Mouse (Mus musculus): ENCODE measurements around the gene Mfsd4a. TPM values are rescaled to one million over a fixed set of nuclear protein-coding genes. Genes with fewer than 3 reads are reported as not detected.

Mfsd4a gene
- total RNA-seq, 2 experiments from 2014 or later = 1.2 to 1.4 TPM

DNA sequence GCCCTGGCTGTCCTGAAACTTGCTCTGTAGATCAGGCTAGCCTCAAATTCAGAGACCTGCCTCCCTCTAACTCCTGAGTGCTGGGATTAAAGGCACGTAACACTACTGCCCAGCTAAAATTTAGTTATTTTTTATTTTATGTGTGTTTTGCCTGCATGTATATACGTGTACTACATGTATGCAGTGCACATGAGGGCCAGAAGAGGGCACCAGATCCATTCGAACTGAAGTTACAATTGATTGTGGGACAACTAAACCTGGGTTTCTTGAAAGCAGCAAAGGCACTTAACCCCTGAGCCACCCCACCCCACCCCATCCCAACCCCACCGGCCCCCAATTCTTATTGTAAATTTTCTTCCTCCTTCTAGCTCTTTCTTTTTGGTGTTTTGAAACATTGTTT is 72.8 kb downstream of the Mfsd4a start:
- peak; percentile 67 to 78 for DNase-seq
- intact Hi-C loops (cut with DNase I) = loop anchor here (1.0 kb wide), 2 partner anchors 51 to 121 kb away; no protein-coding TSS in a partner anchor

DNA sequence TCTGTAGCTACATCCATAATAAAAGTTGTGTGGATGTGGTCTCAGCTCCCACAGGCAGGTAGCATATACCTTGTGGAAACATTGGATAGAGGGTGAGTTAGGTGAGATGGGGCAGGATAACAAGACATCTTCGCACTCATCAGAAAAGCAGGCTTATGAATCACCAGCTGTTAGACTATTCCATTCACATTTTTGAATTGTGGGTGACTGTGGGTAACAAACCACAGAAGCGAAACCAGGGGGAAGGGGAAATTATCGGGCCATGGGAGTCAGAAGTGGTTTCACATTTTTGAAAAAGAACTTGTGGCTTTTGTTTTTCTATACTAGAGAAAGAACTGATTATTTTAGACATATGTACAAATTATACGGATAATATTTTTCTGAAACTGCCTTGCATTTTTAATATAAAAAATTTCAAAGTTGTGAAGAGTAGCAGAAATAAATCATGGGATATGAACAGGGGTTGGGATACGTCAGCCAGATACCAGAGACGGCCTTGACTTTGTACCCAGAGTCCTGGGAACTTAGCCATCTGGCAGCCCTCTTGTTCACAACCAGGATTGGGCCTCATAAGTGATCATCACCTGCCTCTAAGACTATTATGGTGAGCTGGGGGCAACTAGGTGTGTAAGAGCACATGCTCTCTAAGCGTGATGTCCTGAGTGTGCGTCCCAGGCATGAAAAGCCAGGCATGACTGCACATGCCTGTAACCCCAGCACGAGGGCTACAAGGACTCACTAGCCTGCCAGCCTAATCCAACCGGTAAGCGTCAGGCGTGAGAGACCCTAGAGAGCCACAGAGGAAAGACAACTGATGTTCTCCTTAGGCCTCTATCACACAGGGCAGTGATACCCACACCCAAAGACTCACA is 74.5 kb downstream of the Mfsd4a start:
- no peak for DNase-seq
- intact Hi-C loops (cut with DNase I) = loop anchor here (5.0 kb wide), 2 partner anchors 164 to 244 kb away; no protein-coding TSS in a partner anchor

DNA sequence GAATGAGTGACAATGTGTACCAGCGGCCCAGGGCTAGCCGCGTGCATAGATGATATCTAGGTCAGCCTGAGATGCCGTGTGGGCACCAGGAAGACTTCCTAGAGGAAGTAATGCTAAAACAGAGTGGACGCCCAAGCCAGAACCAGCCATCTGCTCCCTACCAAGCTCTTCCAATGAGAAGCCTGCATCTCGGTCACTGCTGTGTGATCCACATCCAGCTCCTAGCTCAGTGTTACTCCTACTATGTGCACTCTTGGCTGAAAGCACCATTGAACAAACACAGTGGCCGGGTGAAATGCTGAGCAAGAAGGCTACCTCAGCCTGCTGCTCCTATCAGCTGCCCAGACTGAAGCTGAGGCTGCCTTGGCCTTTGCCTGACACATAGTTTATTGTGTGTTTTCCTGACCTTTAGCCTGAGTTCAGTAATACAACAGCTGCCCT is 75.3 kb downstream of the Mfsd4a start:
- DNase-seq = no peak
- intact Hi-C loops (cut with DNase I) = loop anchor here (5.0 kb wide), 2 partner anchors 165 to 245 kb away; no protein-coding TSS in a partner anchor

DNA sequence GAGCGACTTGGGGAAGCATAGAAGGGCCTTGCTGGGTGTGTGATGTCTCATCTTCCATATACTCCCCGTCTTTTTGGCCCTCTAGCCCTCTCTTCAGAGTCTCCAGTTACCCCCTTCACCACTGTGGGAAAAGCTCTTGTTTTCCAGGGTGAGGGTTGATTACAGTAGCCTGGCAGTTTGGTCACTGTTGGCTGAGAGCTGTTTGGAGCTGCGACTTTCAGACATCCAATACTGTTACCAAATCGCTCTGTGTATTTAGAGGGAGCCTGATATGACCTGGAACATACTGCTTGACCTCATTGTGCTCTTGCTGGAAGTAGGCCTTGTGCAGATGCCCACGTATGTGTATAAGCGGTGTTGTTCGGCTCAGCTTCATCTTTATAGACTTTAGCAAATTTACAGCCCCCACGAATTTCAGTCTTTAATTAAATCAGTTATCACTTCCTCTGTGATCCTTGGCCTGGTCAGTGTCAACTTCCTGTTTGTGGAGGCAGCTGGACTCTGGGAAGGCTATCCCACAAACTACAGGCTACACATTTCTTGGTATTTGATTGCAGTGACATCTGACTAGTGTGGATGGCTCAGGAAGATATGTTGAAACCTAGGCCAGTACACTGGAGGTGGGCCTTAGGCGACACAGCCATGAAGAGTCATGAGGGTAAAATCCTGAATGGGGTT is 77.6 kb downstream of the Mfsd4a start:
- DNase-seq = no peak
- intact Hi-C loops (cut with DNase I) = loop anchor here (5.0 kb wide), 2 partner anchors 167 to 247 kb away; no protein-coding TSS in a partner anchor

DNA sequence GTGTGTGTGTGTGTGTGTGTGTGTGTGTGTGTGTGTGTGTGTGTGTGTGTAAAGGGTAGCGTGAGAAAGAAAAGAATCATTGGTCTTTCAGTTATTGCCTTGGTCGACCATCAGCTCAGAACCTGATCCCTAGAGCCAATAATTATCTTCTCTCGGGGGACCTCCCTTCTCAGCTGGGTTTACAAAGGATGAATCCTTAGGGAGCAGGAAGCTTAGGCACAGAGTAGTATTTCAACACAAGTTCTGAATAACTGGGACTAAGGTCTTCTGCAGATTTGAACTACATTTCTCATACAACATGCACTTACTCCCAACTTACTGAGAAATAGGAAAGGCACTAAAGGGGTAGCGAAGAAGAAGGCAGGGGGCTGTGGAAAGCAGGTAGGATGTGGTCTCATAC is 78.4 kb downstream of the Mfsd4a start:
- no peak for DNase-seq
- intact Hi-C loops (cut with DNase I) = no loop called here

DNA sequence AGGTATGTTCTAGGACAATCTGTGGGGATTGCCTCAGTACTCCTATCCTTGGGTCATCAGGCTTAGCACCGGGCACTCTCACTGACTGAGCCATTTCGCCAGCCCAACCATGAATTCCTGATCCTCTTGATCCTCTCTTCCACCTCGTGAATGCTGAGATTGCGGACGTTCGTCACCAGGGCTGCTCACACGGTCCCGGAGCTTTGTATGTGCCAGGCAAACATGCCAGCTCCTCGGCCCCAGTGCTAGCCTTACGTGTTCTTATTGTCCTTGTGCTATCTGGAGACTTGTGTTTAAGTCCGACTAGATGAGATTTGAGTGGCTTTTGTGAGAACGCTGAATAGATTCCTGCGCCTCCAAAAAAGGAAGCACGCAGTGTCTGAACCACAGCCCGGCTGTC is 80.4 kb downstream of the Mfsd4a start:
- DNase-seq = no peak
- intact Hi-C loops (cut with DNase I) = no loop called here

DNA sequence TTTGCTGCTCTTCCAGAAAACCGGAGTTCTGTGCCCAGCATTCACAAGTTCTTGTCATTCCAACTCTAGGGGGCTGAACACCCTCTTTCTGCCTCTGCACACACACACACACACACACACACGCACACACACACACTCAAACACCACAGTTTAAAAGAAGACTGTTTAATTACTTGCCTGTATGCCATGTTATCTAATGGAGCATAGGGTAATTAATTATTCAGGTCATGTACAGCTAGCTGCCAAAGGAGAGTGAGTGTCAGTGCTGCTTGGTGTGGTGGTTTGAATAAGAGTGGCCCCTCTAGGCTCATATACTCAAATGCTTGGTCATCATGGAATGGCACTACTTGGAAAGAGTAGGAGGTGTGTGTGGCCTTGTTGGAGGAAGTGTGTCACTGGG is 84.1 kb downstream of the Mfsd4a start:
- intact Hi-C loops (cut with DNase I) = loop anchor here (5.0 kb wide), 1 partner anchor 63 kb away; no protein-coding TSS in a partner anchor
- DNase-seq = no peak

DNA sequence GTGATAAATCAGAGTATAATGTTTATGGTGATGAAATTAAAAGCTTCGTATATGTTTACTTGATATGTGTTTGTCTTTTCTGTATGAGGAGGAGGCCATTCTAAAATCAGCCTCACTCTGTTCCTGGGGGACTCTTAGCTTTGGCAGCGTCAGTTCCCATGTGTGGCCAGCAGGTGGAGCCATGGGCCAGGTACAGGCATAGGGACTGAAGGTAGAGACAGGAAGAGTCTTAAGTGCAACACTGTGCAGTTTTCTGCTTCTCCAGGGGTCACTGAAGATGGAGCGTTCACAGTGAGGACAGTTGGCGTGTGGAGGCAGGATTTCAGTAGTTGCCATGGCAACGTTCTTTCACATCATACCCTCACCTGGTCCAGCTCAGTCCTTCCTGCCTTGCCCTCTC is 85.0 kb downstream of the Mfsd4a start:
- intact Hi-C loops (cut with DNase I) = loop anchor here (5.0 kb wide), 1 partner anchor 64 kb away; no protein-coding TSS in a partner anchor
- DNase-seq = peak; percentile 79 to 87

DNA sequence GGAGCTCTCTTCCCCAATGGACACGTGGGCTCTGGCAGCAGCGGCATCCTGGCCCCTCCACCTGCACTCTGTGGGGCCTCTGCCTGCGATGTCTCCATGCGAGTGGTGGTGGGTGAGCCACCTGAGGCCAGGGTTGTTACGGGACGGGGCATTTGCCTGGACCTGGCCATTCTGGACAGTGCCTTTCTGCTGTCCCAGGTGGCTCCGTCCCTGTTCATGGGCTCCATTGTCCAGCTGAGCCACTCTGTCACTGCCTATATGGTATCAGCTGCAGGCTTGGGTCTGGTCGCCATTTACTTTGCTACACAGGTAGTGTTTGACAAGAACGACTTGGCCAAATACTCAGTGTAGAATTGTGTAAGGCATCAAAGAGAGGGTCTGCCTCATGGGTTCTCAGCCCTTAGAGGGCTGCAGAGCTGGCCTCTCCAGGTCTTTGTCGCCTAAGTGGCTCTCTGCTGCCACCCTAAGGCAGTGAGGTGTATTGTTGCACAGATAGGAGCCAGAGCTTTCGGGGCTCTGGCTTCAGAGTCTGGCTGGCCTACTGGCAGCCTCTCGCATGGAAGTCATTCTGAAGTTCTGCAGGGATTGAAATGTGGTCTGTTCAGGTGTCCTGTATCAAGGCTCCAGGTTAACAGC is 86.4 kb downstream of the Mfsd4a start:
- DNase-seq = peak; percentile 82 to 90
- intact Hi-C loops (cut with DNase I) = loop anchor here (1.0 to 5.0 kb wide), 3 partner anchors 44 to 71 kb away; partner anchors contain the start of gene Nucks1

DNA sequence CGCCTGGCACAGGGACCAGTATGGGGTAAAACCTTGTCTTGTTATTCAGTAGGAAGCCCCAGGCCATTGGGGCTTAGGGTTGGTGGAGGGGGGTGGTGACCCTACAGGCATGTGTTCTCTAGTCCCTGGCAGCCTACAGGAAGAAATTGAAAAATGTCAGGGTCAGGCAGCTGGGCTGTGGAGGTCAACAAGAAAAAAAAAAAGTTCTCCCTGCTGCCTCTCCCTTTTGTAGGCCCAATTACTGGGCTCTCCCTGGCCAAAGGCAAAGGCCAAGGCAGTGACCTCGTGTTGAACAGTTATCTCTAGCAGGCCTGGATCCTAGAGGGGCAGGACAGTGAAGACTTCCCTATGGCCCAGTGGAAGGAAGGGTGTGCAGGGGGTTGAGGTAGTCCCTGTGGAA is 87.4 kb downstream of the Mfsd4a start:
- intact Hi-C loops (cut with DNase I) = loop anchor here (2.0 to 5.0 kb wide), 2 partner anchors 67 to 70 kb away; partner anchors contain the start of gene Nucks1

DNA sequence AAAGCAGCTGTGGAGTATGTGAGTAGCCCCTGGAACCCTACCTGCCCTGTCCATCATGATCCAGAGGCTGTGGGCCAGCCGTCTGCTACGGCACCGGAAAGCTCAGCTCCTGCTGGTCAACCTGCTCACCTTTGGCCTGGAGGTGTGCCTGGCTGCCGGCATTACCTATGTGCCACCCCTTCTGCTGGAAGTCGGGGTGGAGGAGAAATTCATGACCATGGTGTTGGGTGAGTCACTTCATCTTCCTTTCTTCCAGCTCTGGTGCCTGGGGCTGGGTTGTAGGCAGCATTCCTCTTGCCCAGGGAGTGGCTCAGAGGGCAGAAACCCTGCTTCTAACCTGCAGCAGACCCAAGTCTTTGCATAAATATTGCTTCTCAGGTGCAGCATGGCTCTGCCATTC is 91.0 kb downstream of the Mfsd4a start:
- no peak for DNase-seq
- intact Hi-C loops (cut with DNase I) = no loop called here

More for the DNA sequence above, 87.4 kb downstream of the Mfsd4a start:
- no peak for DNase-seq

DNA sequence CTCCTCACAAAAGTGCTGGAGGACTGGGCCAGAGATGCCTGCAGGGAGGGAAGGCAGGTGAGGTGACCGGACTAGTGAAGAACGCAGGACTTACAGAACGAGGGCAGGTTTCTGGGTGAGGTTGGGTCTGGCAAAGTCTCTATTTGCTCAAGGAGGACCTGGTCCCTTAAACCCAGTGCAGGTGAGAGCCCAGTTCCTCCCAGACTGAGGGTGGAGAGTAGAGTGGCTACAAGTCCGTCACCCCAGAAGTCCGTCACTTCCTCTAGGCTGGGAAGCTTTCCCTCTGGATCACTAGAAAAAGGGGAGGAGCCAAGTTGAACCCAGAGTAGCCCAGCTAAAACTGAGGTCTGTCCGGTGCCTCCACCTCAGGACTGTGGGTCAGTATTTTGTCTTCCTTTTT is 93.9 kb downstream of the Mfsd4a start:
- intact Hi-C loops (cut with DNase I) = no loop called here
- no peak for DNase-seq

Other genes with a start within 250 kb of the Mfsd4a start
- 10 to 100 TPM; 35.7 to 49.1 TPM for gene Slc41a1, start 240.6 kb downstream of the Mfsd4a start, total RNA-seq (2021)
- gene Rab29, start 200.8 kb downstream of the Mfsd4a start, total RNA-seq (2021) = 10 to 100 TPM; 11.9 to 13.7 TPM
- 10 to 100 TPM; 60.8 to 63.9 TPM for gene Nucks1, start 157.5 kb downstream of the Mfsd4a start, total RNA-seq (2021)
- gene Slc45a3, start 105.1 kb downstream of the Mfsd4a start, total RNA-seq (2021) = 1 to 10 TPM; 6.1 to 8.2 TPM
- gene Elk4, start 60.5 kb downstream of the Mfsd4a start, total RNA-seq (2021) = 100 to 1,000 TPM; 105 to 111 TPM
- gene Cdk18, start 71.6 kb upstream of the Mfsd4a start, total RNA-seq (2021) = 10 to 100 TPM in 1 of 2 experiments, 1 to 10 TPM in 1; 9.9 to 12.5 TPM
- not detected for gene Lemd1, start 123.4 kb upstream of the Mfsd4a start, total RNA-seq (2021)
- gene AC124108.1, start 123.4 kb upstream of the Mfsd4a start, total RNA-seq (2021) = not detected
- not detected for gene Gm10188, start 161.7 kb upstream of the Mfsd4a start, total RNA-seq (2021)
- gene Klhdc8a, start 230.6 kb upstream of the Mfsd4a start, total RNA-seq (2021) = 10 to 100 TPM; 23.6 to 29.0 TPM
- 1 to 10 TPM; 3.6 to 5.4 TPM for gene Nuak2, start 248.1 kb upstream of the Mfsd4a start, total RNA-seq (2021)